Mouse (Mus musculus) neural tube, embryonic 11.5 days (tissue): ENCODE measurements around the gene Gm21970. TPM values are rescaled to one million over a fixed set of nuclear protein-coding genes. Genes with fewer than 3 reads are reported as not detected.

ENCODE experiments used
- ATAC-seq: fragments of 200-750 bp; cut with Nextera tagmentation; 2 replicates; pipeline ENCODE4 v1.8.0; 2017; ENCODE audit warnings: moderate number of reproducible peaks, mild to moderate bottlenecking, moderate TSS enrichment, moderate library complexity; ENCODE audit not compliant: insufficient read depth, low FRiP score, low TSS enrichment
- DNase-seq: peaks from one replicate; pipeline ENCODE4 v3.0.0-alpha.2; 2015; ENCODE audit warnings: low spot score
- H3K27ac ChIP-seq: fragments of 300-500 bp; sonication (generic); 2 replicates; pipeline ENCODE4 v1.5.1; 2014; ENCODE audit warnings: low read depth, mild to moderate bottlenecking, low read length
- H3K27me3 ChIP-seq: fragments of 300-500 bp; sonication (generic); 2 replicates; pipeline ENCODE4 v1.6.1; 2014; ENCODE audit warnings: mild to moderate bottlenecking, low read length, mixed read lengths; ENCODE audit not compliant: control insufficient read depth, insufficient read depth
- H3K36me3 ChIP-seq: fragments of 300-500 bp; sonication (generic); 2 replicates; pipeline ENCODE4 v1.6.1; 2014; ENCODE audit warnings: mild to moderate bottlenecking, low read length, moderate library complexity, mixed read lengths; ENCODE audit not compliant: control insufficient read depth, insufficient read depth
- H3K4me1 ChIP-seq: fragments of 300-500 bp; sonication (generic); 2 replicates; pipeline ENCODE4 v1.6.1; 2014; ENCODE audit warnings: low read length, mixed read lengths; ENCODE audit not compliant: control insufficient read depth, insufficient read depth
- H3K4me2 ChIP-seq: fragments of 300-500 bp; sonication (generic); 2 replicates; pipeline ENCODE4 v1.6.1; 2014; ENCODE audit warnings: low read depth, mild to moderate bottlenecking, moderate library complexity
- H3K4me3 ChIP-seq: fragments of 300-500 bp; sonication (generic); 2 replicates; pipeline ENCODE4 v1.5.1; 2014; ENCODE audit warnings: low read depth, low read length
- H3K9ac ChIP-seq: fragments of 300-500 bp; sonication (generic); 2 replicates; pipeline ENCODE4 v1.6.1; 2014; ENCODE audit warnings: mild to moderate bottlenecking, low read length
- H3K9me3 ChIP-seq: fragments of 300-500 bp; sonication (generic); 2 replicates; pipeline ENCODE4 v1.6.1; 2016; ENCODE audit warnings: low read length; ENCODE audit not compliant: control insufficient read depth
- WGBS: fragments of 180-500 bp; shearing (Covaris S2); extraction: QIAGEN DNeasy Blood & Tissue Kit; methylation state at CpG from one replicate; pipeline ENCODE4 v1.1.7; 2014; 5-methylcytosine and 5-hydroxymethylcytosine counted together
- polyA plus RNA-seq: library from polyadenylated mRNA; unstranded; fragments of >200 nt; fragmentation: Nextera tagmentation; extraction: Ambion mirVana; gene quantifications from 2 replicates; pipeline ENCODE4 v1.2.1, GENCODE M21; 2014

The Gm21970 gene
- polyA plus RNA-seq, 1 experiment from 2014 or later = not detected

DNA sequence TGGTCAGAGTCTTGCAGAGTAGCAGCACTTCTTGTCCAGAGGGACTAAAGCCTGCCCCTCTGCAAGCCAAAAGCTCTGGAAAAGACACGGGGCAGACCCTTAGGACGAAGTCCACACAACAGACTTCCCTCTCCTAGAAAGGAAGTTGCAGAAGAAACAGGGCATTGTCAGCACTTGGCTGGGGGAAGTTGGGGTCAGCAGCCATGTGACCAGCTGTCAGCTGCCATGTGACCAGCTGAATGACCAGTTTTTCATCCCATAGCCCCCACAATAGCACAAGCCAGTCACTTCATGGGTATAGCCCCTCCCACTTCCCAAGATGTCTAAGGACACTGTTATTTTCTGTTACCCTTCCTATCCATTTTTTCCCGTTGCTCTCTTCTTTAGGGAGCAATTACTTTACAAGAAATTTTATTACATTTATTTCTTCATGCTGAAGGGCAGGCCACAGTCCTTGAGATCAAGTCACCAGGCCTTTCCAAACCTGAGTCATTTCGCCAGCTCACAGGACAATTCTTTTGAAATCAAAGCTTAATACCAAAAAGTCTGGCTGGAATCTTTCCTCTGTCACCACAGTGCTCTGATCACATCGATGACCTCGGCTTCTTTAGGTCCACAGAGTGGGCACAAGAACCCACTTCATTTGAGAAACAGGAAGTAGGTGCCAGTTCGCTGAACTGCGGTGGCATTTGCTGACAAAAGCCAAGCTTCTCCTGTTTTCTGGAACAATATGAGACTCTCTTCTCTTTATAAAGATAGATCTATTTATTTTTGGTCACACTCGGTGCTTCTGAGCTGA lies 24.1 kb downstream of the Gm21970 start:
- Histone ChIP-seq H3K27me3 (no peaks in the 10 kb centered on the region), H3K27ac (no peak overlapping the region), H3K9me3 (no peaks in the 10 kb centered on the region), H3K4me2 (no peak overlapping the region), H3K9ac (no peak overlapping the region), H3K4me1 (no peaks in the 10 kb centered on the region), H3K36me3 (no peaks in the 10 kb centered on the region), H3K4me3 (no peak overlapping the region)
- no peak for ATAC-seq
- no peak for DNase-seq
- 88% methylated on average over 9 of the region's 9 CpGs for whole genome bisulfite sequencing

DNA sequence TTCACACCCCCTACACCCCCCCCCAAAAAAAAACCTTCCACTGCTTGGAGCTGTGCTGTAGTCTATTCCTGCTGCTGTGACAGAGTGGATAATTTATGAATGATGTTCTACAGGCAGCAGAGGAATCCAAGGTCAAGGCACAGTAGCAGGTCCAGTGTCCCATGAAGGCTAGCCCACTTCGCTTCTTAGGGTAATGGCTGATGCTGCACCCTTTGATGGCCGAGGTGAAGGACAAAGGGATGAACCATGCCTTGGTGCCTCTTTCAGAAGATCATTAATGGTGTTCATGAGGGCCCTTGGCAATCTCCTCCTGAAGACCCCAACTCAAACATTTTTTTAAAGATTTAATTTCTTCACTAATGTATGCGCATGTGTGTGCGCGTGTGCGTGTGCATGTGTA lies 24.8 kb downstream of the Gm21970 start:
- Histone ChIP-seq H3K4me3 (no peak overlapping the region), H3K9ac (no peak overlapping the region), H3K27ac (no peak overlapping the region), H3K36me3 (no peaks in the 10 kb centered on the region), H3K4me2 (no peak overlapping the region), H3K27me3 (no peaks in the 10 kb centered on the region), H3K9me3 (no peaks in the 10 kb centered on the region), H3K4me1 (no peaks in the 10 kb centered on the region)
- 94% methylated on average over 6 of the region's 6 CpGs for WGBS
- DNase-seq (no peak), ATAC-seq (no peak)

DNA sequence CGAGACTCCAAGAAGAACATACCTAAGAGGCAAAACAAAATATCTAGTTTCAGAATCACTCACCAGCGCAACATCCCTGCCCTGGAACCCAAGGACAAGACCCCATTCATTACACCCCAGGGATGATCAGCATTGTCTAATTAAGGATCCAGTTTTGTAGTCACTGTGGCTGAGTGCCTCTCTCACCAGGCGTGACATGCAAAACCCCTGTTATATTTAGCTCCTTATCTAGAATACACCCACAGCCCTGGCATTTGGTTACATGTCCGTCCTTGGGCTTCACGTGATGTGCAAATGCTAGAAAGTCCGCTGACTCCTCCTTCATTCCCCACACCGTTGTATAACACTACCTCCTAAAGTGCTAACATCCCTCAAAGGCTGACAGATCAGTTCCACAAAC lies 25.4 kb downstream of the Gm21970 start:
- Histone ChIP-seq H3K27me3 (no peaks in the 10 kb centered on the region), H3K9ac (no peak overlapping the region), H3K9me3 (no peaks in the 10 kb centered on the region), H3K4me3 (no peak overlapping the region), H3K27ac (no peak overlapping the region), H3K4me2 (no peak overlapping the region), H3K36me3 (no peaks in the 10 kb centered on the region), H3K4me1 (no peaks in the 10 kb centered on the region)
- no peak for ATAC-seq
- 85% methylated on average over 7 of the region's 7 CpGs for WGBS
- DNase-seq = no peak

DNA sequence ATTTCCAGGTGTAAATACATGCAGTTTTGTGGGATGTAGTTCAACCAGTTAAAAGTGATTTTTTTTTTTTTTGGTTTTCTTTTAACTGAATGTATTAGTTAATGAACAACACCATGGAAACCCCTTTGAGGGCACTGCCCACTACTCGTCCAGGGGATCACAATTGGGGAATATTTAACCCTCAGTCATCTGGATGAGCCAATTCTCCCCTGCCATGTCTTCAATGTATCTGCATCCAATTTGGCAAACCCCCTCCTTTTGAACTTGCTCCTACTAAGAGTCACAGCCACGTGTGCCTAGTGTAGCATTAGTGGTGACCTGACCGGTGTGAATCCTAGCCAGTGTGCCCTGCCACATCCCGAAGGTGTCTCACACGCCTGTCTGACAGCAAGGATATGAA lies 27.0 kb downstream of the Gm21970 start:
- H3K9ac ChIP-seq = no peak overlapping the region
- 77% methylated on average over 5 of the region's 5 CpGs for WGBS

DNA sequence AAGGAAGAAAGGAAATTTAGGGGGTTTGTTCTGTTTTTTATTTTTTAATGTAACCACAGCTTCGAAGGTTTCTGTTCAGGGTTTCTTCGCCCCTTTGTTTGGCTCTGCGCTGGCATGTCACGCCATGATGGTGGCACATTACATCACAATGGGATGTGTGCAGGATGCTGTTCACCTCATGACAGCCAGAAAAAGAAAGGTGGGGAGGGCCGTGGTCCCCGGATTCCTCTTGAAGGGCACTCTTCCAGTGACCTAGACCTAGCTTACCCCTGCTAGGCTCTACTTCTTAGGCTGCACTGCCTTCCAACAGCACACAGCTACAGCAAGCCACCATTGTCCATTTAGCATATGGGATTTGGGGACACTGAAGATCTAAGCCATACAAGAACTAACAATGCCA lies 34.3 kb downstream of the Gm21970 start:
- Histone ChIP-seq H3K4me1 (no peaks in the 10 kb centered on the region), H3K9me3 (no peaks in the 10 kb centered on the region), H3K27me3 (no peaks in the 10 kb centered on the region), H3K4me3 (no peak overlapping the region), H3K27ac (no peak overlapping the region), H3K4me2 (no peak overlapping the region), H3K36me3 (no peaks in the 10 kb centered on the region), H3K9ac (no peak overlapping the region)
- DNase-seq (no peak), ATAC-seq (no peak)
- 86% methylated on average over 6 of the region's 6 CpGs for WGBS

More for the DNA sequence above, 27.0 kb downstream of the Gm21970 start:
- H3K4me2 ChIP-seq = no peak overlapping the region
- ATAC-seq (no peak), DNase-seq (no peak)
- no peaks in the 10 kb centered on the region for H3K27me3 ChIP-seq
- H3K27ac ChIP-seq = no peak overlapping the region
- no peaks in the 10 kb centered on the region for H3K4me1 ChIP-seq
- no peaks in the 10 kb centered on the region for H3K36me3 ChIP-seq
- H3K9me3 ChIP-seq = no peaks in the 10 kb centered on the region
- H3K4me3 ChIP-seq = no peak overlapping the region

DNA sequence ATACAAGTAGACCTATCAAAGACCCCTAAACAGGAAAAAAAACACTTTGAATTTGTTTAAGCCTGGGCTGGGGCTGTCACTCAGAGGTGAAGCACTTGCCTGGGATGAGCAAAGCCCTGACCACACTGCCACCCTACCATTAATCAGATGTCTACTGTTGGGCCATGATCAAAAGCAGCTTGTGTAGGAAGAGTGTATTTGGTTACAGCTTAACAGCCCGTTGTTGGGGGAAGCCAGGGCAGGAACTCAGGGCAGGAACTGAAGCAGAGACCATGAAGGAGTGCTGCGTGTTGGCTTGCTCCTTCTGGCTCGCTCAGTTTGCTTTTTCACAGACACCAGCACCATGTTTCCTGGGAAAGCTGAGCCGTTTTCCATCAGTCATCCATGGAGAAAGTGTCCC lies 35.1 kb downstream of the Gm21970 start:
- 81% methylated on average over 4 of the region's 4 CpGs for WGBS

DNA sequence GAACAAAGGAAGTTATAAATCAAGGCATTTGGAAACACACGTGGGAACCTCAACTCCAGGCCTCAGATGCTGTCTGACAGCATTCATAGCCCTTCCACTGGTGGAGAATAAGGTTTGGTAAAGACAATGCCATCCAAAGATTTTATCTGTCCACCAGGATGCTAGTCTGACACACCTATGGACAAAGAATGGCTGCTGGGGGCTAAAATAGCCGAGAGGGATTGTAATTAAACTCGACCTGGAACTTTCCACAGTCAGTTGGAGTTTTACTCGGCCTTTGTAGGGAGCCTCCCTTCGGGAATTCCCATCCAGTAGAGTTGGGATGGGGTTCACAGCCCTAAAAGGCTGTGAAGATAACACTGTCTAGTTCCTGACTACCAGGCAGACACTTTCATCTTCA lies 35.9 kb downstream of the Gm21970 start:
- H3K4me1 ChIP-seq = no peaks in the 10 kb centered on the region
- no peaks in the 10 kb centered on the region for H3K9me3 ChIP-seq
- no peak for ATAC-seq
- WGBS = 64% methylated on average over 5 of the region's 5 CpGs
- no peak for DNase-seq
- H3K36me3 ChIP-seq = no peaks in the 10 kb centered on the region
- H3K27me3 ChIP-seq = no peaks in the 10 kb centered on the region
- no peak overlapping the region for H3K9ac ChIP-seq
- H3K27ac ChIP-seq = no peak overlapping the region
- H3K4me3 ChIP-seq = no peak overlapping the region
- no peak overlapping the region for H3K4me2 ChIP-seq

More for the DNA sequence above, 35.1 kb downstream of the Gm21970 start:
- Histone ChIP-seq H3K4me2 (no peak overlapping the region), H3K4me3 (no peak overlapping the region), H3K9me3 (no peaks in the 10 kb centered on the region), H3K27ac (no peak overlapping the region), H3K4me1 (no peaks in the 10 kb centered on the region), H3K36me3 (no peaks in the 10 kb centered on the region), H3K27me3 (no peaks in the 10 kb centered on the region), H3K9ac (no peak overlapping the region)
- DNase-seq (no peak), ATAC-seq (no peak)

DNA sequence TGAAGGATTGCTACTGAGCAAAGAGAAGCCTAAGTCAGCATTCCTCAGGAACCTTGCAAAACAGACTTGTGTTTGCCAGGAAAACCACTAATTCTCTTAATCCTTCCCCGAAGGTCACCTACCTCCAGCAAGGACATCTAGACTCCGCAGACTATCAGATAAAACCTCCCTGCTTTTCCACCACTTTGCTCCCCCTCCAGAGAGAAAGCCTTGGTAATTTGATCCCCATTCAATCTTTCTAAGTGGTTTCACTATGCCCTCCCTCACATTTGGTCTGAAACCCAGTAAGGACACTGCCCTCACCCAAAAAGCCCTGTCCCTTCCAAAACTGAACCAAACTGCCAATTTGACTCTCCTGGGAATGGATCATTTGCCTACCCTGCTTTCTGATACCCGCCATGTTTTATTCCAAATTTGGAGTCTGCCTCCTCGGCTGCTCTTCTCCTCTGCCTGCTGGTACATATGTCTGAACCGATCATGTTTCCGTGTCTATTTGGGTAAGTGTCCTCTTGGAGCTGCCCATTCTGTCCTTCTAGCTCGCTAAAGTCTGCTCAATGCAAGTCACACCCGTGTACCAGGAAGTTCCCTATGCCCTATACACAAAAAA lies 36.8 kb downstream of the Gm21970 start:
- Histone ChIP-seq H3K27ac (no peak overlapping the region), H3K27me3 (no peaks in the 10 kb centered on the region), H3K4me2 (no peak overlapping the region), H3K36me3 (no peaks in the 10 kb centered on the region), H3K9me3 (no peaks in the 10 kb centered on the region), H3K9ac (no peak overlapping the region), H3K4me1 (peaks cover 3% of the 10 kb centered on the region; the same call in 1 of the 2 replicates), H3K4me3 (no peak overlapping the region)
- DNase-seq (no peak), ATAC-seq (no peak)
- 78% methylated on average over 8 of the region's 8 CpGs for WGBS
